Mouse (Mus musculus) c-Kit-positive CD71-positive TER-119-negative erythroid progenitor cells, embryonic 14.5 days (primary cell): Measurements from ENCODE around the gene Adam10.

ENCODE experiments used
- DNase-seq: peaks from one replicate; pipeline ENCODE4 v3.0.0-alpha.2; 2013; ENCODE audit warnings: low read depth

Gene Adam10

DNA sequence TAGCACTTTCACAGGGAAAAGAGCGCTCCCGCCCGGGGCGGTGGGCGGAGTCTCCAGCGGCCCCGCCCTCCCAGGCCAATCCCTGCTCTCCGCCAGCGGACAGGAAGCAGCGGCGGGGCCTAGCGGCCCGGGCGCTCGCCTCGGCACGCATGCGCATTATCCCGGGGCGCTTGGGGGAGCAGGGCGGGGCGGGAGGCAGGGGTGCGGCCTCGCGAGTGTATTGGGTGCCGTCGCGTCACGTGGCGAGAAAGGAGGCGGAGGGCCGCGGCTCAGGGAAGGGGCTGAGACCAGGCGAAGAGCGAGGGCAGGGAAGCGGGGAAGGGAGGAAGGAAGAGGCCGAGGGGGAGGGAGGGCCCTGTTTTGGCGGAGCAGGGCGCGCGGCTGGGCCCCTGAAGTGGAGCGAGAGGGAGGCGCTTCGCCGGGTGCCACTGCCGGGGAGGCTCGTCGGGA, at the start of gene Adam10:
TSS of gene Adam10 (plus strand) at position 316 of the 450 bp plus-strand sequence.
- DNase-seq, result peak; percentile 97

DNA sequence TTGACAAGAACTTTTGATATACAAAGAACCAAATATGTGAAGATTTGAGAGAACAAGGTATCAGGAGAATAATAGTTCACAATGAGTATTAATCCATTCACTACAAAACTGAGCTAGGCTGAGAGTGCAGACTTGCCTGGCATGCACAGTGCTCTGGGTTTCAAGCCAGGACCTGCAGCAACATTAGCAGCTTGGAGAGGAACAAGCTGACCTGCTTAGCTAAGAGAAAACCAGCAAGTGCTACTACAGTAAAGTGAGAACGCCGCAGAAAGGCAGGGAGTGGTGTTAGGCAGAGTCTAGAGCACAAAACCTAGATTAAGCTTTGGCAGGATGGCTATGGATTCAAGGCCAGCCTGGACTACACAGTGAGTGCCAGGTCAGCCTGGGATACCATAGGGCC, 49.1 kb upstream of the Adam10 start:
- no peak for DNase-seq

DNA sequence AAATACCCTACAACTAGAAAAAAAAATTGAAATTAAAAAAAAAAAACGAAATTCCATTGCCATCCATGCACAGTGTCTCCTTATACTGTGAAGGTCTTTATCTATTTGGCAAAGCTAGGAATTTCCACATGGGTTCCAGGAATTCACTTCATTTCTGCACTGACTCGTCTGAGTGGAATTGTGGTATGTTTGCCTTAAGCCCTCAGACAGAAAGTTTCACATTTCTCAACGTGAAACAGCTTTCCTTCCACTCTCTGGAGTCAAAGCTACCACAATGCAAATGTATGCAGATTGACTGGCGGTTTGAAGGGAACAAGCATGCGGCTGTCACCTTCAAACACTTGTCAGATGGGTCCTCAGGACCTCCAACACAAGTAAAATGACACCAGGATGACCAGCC, 47.1 kb upstream of the Adam10 start:
- DNase-seq, result no peak

DNA sequence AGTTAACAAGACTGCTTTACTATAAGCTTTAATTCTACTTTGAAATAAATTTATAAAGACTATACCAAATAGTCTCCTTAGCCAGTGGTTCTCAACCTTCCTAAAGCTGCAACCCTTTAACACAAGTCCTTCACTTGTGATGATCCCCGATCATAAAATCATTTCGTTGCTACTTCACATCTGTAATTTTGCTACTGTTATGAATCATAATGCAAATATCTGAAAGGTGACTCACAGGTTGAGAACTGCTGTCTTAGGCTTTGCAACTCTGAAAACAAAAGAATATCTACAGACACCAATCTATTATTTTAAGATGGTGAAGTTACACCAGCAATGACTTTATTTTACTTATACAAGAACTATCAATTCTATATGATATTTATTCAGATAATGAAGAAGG, 42.0 kb upstream of the Adam10 start:
- no peak for DNase-seq

DNA sequence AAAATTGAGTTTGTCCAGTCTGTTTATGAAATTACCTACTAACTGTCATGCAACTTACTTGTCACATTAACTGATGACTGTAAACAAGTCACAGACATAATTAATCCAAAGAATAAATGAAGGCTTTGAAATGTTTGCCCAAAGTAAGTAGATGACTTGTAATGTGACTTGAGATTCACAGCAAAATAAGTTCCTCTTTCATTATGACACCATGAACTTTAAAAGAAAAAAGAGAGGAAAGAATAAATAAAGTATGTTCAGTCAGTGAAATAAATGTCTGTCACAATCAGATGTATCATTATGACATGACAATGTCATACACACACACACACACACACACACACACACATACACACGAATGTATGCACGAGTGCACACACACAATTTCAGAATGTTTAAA, 28.5 kb upstream of the Adam10 start:
- no peak for DNase-seq

DNA sequence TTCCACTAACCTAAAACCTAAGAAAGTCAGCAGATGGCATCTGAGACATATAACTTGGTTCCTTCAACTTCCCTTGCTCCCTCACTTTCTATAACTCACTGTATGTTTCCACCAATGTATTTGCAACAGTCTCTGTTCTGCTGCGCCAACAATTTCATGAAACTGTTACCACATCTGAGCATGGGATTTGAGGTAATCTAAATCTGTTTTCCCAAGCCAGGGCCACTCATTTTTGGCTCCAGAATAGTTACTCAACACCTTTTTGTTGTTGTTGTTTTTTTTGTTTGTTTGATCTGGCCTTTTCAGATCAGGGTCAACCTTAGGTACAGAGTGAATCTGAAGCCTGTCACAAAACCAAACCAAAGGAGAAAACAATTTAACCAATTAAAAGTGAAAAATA, 27.8 kb upstream of the Adam10 start:
- DNase-seq, result no peak

DNA sequence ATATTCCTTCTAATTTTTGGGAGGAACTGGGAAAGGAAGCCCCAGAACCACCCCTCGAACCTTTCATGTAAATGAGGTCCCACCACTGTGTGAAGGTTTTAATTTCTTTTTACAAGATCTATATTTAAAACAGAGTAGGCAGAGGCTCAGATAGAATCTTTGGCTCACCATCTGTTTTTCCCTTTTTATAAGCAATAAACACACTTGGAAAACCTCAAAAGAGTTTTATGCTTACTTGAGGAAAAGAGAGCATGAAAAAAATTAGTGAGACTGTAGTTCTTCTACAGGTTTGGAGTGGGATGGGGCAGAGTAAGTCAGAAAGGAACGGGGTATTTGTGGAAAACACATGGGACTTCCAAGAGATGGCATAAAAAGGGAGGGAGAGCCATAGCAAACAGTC, 26.6 kb upstream of the Adam10 start:
- DNase-seq, result no peak

DNA sequence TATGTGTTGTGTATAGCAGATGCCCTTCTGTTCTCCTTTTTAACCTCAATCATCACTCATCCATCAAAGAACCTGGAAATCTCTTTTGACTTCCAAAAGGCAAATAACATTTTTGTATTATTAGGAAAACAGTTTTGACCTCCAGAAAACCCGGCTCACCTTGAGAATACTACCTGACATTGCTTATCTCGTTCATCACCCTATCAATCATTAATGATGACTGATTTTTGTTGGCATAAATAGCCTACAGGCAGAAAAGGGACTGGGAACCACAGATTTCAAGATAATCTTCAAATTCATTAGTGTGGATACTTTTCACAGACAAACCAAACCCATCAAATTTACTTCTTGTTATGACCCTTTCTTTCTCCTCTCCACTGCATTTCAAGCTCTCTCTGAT, 24.9 kb upstream of the Adam10 start:
- DNase-seq, result no peak

DNA sequence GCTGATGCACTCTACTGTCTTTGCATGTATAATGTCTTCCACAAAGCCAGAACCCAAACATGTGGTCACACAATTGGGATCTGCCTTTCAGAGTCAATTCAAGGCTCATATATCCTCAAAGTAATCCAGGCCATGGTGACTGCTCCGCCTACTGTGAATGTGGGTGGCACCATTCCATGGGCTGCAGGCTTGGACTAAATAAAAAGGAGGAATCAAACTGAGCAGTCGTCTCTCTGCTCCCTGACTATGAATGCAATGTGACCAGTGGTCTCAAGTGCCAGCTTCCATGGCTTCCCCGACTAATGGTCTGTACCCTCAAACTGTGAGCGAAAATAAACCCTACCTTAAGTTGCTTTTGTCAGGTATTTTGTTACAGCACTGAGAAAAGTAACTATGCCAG, 24.3 kb upstream of the Adam10 start:
- DNase-seq, result no peak

DNA sequence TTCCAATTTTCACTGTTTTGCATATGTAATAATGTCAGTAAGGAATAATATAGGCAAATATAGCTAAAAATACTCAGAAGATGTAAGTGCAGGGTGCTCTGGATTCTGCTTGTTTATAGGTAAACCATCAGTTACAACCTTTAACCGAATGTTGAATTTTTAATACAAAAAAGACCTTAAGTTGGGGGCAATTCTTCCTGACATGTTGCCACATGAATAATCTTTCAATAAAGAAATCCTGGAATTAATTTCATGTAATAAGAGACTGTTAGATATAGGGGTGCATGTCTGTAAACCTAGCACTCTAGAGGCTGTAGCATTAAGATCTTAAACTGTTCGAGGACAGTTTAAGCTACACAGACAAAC, 23.1 kb upstream of the Adam10 start:
- no peak for DNase-seq

DNA sequence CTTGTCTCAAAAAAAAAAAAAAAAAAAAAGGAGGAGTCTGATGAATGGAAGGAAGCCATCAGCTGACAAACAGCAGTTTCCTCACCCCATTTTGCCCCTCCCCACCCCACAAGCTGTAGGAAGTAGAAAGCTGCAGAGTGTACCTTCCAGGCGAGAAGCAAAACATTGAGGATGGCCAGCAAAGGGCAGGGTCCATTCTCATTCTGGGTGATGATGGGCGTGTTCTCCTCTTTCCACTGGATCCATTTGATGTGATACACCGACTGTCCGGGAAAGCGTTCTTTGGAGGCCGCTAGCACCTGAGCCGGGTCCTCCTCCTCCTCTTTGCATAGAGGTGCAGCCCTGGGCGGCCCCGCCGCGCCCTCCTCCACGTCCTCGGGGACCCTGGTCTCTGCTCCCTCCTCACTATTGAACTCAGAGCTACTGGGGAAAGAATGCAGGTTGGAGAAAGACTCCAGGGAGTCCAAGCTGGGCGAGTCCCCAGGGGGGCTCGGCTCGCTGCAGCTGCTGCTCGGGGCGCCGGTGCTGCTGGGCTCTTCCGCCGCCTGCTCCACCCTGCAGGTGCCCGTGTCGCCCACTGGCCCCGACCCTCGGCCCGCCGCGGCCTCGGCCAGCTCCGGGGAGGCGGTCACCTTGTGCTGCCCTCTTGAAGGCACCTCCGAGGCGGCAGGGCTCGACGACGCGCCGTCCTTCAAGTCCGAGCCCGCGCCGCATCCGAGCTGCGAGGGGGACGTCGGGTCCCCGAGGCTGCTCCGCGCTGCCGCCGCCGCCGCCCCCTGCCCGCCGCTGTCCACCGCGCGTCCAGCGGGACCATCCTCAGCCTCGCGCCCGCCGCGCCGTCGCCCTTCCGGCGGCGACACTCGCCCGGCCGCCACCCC, 22.4 kb upstream of the Adam10 start, which contains the start of gene Gm10642:
TSS of gene Gm10642 (plus strand) at position 122 of the 878 bp plus-strand sequence.
- no peak for DNase-seq

DNA sequence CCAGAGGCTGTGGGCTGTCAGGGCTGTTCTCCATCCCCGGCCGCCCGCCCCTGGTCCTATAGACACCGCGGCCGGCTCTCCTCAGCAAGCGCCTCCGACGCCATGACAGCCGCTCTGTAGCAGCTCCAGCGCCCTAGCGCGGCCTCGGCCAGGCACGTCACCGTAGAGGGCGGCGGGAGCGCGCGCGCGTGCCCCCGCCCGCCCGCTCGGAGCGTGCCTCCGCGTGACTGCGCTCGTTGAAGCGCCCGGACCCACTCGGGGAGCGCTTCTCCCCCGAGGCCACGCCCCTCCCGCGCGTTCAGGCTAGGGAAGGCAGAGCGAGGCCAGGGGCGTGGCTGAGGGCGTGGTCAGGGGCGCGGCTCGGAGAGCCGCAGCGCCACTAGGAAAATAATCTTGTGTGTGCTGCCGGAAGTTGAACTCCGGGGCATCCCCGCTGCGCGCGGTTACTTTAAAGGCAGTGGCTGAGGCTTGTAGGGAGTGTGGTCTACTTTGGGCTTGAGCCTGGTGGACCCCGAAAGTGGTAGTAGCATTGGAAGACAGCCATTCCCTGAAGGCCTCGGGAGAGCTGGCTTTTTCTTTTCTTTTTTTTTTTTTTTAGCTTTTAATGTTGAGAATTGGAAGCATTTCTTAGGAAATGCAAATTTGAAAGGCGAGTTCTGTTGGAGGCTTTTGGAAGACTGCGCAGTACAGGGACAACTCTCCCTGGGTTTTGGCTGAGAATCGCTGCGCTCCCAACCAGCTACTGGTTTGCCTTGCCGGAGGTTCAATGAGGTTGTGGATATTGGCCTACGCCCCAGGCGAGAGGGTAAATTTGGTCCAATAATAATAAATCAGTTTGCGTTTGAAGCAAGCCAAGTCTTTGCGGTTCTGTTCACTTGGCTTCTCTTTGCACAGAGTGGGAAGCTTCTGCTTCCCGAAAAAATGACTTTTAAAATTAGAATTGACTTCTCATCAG, 21.5 kb upstream of the Adam10 start, which contains the start of gene Mindy2:
TSS of gene Mindy2 (minus strand) at position 162 of the 955 bp plus-strand sequence.
- peak; percentile 96 for DNase-seq

DNA sequence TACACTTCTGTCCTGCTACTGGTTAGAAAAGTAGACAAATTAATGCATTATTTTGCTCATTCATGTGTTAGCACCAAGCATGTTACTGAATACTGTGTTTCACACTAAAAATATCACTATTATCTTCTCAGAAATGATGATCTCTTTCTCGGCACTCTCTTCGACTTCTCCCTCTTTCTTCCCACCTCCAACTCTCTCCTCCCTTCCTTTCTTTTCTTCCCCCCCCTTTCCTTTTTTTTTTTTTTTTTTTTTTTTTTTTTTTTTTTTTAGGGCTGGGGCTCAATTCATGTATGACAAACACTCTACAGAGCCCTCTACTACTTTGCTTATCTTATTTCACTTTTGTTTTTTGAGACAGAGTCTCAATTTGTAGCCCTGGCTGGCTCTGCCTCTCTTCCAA, 20.5 kb upstream of the Adam10 start:
- no peak for DNase-seq

DNA sequence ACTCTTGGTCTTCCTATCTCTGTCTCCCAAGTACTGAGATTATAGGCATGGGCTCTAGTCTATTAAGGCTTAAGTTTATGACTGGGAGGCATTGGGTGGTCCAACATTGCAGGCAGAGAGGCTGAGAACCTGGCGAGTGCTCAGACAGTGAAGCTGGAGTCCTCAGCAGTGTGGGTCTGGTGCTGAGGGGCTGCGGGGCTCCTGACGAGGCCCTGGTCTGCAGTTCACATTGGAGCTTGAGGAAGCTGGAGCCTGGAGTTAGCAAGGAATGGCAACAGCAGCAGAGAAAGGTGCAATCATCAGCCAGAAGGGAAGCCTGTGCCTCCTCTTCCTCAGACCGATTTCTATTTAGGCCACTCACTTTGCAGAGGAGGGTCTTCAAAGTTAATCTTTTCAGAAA, 13.9 kb upstream of the Adam10 start:
- DNase-seq, result no peak

DNA sequence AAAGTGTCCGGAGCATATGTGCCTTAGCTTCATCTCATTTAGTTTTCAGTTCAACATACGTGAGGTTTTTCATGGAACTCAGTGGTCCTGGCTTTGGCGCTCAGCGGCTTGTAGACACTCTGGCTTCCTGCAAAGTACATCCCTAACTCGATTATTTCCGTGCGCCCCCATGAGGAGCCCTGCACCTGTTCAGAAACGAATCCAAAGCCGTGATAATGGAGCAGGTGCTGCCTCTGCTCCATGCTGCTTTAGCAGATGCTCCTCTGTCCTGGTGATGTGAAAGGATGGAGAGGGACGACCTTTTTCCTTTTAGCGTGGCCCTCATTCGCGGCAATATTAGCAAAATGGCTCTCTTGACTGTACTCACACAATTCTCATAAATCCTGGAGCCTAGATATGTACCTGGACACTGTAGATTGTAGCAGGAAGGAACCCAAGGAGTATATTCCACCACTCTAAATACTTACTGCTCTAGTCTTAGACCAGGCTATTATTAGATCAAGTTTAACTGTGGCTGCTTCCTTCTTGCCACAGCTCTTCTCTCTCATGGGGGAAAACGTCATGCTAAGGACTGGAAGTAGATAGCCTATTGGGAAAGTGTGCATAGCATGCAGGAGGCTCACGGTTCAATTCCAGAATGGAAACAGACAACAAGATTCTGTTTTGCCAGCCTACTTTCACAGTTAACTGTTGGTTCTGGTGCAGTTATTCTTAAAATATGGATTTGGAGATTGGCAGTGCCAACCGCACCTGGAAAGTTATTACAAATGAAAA, 13.2 kb upstream of the Adam10 start:
- no peak for DNase-seq

DNA sequence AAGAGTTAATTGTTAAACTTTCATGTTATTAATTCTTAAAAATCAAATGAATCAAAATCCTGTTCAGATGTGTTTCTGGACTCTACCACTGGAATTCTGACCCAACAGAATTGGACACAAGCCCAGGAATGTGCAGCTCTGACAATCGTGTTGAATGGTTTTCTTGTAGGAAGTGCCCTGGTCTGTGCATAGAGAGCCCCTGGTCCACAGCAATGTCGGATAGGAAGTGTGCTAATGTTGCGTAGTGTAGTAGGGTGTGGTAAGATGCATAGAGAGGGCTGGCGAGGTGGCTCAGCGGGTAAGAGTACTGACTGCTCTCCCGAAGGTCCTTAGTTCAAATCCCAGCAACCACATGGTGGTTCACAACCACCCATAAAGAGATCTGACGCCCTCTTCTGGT, 12.0 kb upstream of the Adam10 start:
- DNase-seq, result no peak

DNA sequence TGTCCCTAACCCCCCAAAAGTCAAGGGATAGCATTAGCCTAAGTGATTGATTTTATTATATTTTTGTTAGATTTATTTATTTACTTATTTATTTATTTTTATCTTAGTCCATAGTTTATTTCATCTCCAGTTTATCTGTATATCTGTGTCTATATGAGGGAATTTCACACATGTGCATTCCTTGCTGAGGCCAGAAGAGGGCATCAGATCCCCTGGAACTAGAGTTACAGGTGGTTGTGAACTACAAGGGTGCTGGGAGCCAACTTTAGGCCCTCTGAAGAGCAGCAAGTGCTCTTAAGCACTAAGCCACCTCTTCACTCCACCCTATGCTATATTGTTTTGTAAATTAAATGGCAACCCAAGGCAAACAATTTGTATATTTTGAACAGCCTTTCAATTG, 10.7 kb upstream of the Adam10 start:
- no peak for DNase-seq

DNA sequence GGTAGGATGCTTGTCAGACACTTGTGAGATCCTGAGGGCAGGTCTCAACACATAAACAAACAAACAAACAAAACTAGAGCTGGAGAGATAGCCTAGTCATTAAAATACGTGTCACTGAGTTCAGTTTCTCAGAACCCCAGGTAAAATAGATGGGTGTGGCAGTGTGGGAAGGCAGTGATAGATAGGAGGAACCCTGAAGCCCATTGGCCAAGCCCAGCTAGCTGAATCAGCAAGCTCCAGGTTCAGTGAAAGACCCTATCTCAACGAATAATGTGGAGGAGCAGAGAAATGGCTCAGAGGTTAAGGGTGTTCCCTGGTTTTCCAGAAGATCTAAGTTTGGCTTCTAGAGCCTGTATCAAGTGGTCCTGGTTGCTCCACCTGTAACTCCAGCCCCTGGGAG, 9.6 kb upstream of the Adam10 start:
- peak; percentile 87 for DNase-seq

DNA sequence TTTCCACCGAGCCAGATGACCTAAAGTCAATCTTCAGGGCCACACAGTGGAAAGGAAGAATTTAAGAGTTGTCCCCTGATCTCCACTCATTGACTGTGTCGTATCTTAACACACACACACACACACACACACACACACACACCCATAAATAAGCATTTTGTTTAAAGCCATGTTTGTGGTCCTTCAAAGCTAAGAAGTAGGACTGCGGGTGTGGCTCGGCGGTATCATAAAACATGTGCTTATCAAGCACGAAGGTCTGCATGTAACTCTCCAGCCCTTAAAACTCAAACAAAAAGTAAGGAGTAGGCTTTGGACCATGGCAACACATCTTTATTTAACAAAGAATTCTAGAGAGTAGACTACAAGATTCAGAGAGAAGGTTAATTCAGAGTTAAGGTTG, 8.4 kb upstream of the Adam10 start:
- no peak for DNase-seq

DNA sequence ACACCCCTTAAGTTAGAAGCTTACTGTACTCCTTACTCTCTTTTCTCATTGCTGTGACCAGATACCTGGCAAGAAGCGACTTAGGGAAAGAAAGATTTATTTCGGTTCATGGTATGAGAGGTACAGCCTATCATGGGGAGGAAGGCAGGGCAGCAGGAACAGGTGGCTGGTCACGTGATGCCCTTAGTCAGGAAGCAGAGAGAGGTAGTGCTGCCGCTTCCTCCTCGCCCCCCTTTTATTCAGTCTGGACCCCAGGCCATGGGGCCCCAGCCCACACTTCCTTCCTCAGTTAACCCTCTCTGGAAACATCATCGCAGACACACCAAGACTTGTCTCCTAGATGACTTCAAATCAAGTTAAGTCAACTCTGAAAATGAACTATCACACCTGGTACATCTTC, 7.5 kb upstream of the Adam10 start:
- no peak for DNase-seq

DNA sequence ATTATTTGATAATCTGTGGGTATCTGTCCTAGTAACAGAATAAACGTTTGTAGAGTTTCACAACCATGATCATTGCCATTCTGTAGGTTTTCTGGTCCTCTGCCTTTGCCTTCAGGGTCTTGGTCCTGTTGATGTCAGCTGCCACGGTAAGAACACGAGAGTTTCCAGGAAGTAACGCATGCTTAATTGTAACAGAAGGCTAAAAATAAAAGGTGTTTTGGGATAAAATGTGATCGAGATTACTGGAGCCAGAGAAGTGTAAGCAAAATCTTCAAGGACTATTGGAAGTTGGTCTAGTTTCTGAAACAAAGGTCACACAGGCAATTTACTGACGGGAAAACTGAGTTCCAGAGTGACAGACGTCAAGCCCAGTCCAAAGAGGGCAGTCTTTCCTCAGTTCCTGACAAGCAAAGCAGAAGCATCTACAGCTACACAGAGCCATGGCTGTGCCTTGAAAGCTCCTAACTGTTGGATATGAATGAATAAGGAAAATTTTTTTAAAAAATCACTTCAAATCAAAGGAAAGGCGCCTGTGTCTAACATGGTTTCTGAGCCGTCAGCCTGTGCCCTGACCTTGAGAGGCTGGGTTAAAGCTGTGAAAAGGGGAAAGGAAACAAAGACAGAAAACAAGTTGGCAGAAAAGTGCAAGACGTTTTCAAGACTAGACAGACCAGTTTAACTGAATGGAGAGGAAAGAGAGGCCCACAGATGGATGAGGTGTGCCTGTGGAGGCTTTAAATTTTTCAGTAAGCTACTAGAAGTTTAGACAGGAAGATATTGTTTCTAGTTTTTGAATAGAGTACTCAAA, 6.8 kb upstream of the Adam10 start:
- DNase-seq, result no peak
